Mouse (Mus musculus) spleen, postnatal 10 days (tissue): ENCODE results near the gene Fam111a.
"Not testable (repeated sequence)": the region's sequence is repeated elsewhere in the genome, so short reads cannot be mapped to it uniquely, and the experiment has no call there.

Experiments used
- DNase-seq, 2 experiments: peaks; one replicate each; pipeline ENCODE4 v3.0.0; 2021 to 2022; ENCODE audit warnings: low spot score in 2 of 2

Gene Fam111a

GRCm38 (mm10) chr19:12545440-12545839 lies at the start of gene Fam111a:
Gene Fam111a, plus strand, starts transcription at chr19:12545740.
- DNase-seq, result not testable (repeated sequence)

- DNase-seq, result no peak
Measured at GRCm38 (mm10) chr19:12496241-12496640, 49.3 kb upstream of the Fam111a start.

- DNase-seq, result no peak
Measured at GRCm38 (mm10) chr19:12497909-12498308, 47.6 kb upstream of the Fam111a start.

- DNase-seq, result no peak
Measured at GRCm38 (mm10) chr19:12498321-12498720, 47.2 kb upstream of the Fam111a start.

GRCm38 (mm10) chr19:12498941-12499340 lies 46.6 kb upstream of the Fam111a start:
- no peak for DNase-seq

- DNase-seq, result no peak
Measured at GRCm38 (mm10) chr19:12499485-12499884, 46.1 kb upstream of the Fam111a start.

- DNase-seq, result no peak
Measured at GRCm38 (mm10) chr19:12500124-12500523, 45.4 kb upstream of the Fam111a start.

- DNase-seq, result peak; percentile 16 to 25
Measured at GRCm38 (mm10) chr19:12500881-12501311, 44.6 kb upstream of the Fam111a start.

GRCm38 (mm10) chr19:12501370-12502347 lies 43.9 kb upstream of the Fam111a start, which contains the start of gene Dtx4:
Gene Dtx4, minus strand, starts transcription at chr19:12501454.
- DNase-seq, result peak; percentile 75 to 92

GRCm38 (mm10) chr19:12502756-12503155 lies 42.8 kb upstream of the Fam111a start:
- no peak for DNase-seq

- no peak for DNase-seq
Measured at GRCm38 (mm10) chr19:12514621-12515020, 30.9 kb upstream of the Fam111a start.

- peak; percentile 22 to 41 for DNase-seq
Measured at GRCm38 (mm10) chr19:12517671-12518540, 27.6 kb upstream of the Fam111a start.

- DNase-seq, result no peak
Measured at GRCm38 (mm10) chr19:12518541-12518890, 27.0 kb upstream of the Fam111a start.

GRCm38 (mm10) chr19:12523377-12523776 lies 22.2 kb upstream of the Fam111a start:
- DNase-seq, result no peak

- DNase-seq, result no peak
Measured at GRCm38 (mm10) chr19:12537168-12537567, 8.4 kb upstream of the Fam111a start.

- DNase-seq, result no peak
Measured at GRCm38 (mm10) chr19:12539975-12540374, 5.6 kb upstream of the Fam111a start.

- DNase-seq, result no peak
Measured at GRCm38 (mm10) chr19:12540727-12541126, 4.8 kb upstream of the Fam111a start.

- peak in 1 of 2 experiments; percentile 32 for DNase-seq
Measured at GRCm38 (mm10) chr19:12541644-12542043, 3.9 kb upstream of the Fam111a start.

GRCm38 (mm10) chr19:12549166-12549565 lies 3.6 kb downstream of the Fam111a start:
- DNase-seq, result peak; percentile 16 to 70

GRCm38 (mm10) chr19:12550005-12550942 lies 4.7 kb downstream of the Fam111a start:
- no peak for DNase-seq

GRCm38 (mm10) chr19:12556293-12556692 lies 10.8 kb downstream of the Fam111a start:
- DNase-seq, result no peak
